Mouse (Mus musculus) heart, postnatal 4 days (tissue): ENCODE data around the gene Atf7ip. TPM values are rescaled to one million over a fixed set of nuclear protein-coding genes. Genes with fewer than 3 reads are reported as not detected.
"Not testable (repeated sequence)": the region's sequence is repeated elsewhere in the genome, so short reads cannot be mapped to it uniquely, and the experiment has no call there.

Source experiments
- DNase-seq: peaks from one replicate; pipeline ENCODE4 v3.0.0; 2021
- total RNA-seq, 2 experiments: library from RNA; stranded (reverse); gene quantifications; 2 replicates each; pipeline ENCODE4 v1.2.3; 2021

The Atf7ip gene
- total RNA-seq: 100 to 1,000 TPM; 107 to 108 TPM

DNA sequence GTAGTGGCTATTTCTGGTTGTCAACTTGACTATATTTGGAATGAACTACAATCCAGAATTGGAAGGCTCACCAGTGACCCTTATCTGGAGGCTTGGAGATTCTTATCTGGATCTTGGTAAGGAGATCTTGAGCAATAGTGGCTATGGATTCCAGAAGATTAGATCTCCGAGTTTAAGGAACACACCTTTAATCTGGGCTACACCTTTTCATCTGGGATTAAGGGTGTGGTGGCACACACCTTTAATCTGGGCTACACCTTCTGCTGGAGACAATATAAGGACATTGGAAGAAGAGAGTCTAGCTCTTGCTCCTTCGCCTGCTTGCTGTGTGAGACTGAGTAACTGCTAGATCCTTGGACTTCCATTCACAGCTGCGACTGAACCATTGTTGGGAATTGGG is at the start of gene Atf7ip:
Gene Atf7ip, plus strand, starts transcription at position 301 of the 400 bp plus-strand sequence.
- not testable (repeated sequence) for DNase-seq

DNA sequence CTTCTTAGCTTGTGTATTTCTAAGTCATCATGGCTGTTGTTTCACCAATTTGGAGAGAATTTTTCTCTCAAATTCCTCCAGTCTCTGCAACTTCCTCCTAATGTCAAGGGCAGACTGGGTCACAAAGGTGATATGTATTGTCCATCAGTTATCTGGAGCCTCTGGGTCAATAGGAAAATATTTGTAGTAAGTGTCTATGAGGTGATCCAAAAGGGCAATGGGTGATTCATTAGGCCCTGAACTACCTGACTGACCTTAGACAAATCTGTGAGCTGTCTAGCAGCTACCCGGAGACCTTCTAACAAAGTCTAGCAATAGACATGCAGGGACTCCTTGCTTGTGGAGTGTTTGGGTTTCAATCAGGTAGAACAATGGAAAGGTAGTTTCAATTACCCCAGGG is 49.7 kb upstream of the Atf7ip start:
- DNase-seq: no peak

DNA sequence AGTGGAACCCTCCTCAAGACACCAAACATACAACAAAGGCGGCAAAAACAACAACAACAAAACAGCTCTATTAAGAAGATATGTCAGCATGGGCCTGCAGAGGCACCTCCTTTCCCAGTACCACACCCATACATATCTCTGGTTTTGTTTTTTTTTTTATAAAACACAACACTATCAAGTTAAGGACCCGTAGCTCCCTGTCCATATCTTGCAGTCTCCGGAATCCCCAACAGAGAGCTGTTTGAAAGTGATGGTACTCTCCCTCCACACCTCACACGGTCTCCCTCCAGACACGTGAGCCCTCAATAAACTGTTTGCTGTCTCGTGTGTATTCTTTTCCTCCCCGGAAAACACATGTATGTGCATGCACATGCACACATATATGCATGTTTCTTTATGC is 46.8 kb upstream of the Atf7ip start:
- no peak for DNase-seq

DNA sequence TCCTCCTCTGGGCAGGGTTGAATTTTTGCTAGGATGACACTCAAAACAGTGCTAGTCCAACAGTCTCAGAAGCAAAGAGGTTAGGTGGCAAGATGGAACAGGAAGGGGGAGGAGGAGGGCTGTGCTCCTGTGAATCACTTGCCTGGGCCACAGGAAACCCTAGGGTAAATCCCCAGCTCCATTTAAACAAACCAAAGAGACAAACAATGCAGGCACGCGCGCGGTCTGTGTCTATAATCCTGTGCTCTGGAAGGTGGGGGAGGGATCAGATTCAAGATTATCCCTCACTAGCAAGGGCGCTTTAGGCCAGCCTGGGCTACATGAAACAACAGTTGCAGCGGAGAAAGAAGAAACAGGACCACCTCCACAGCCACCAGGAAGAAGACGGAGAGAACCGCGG is 42.5 kb upstream of the Atf7ip start:
- DNase-seq: no peak

DNA sequence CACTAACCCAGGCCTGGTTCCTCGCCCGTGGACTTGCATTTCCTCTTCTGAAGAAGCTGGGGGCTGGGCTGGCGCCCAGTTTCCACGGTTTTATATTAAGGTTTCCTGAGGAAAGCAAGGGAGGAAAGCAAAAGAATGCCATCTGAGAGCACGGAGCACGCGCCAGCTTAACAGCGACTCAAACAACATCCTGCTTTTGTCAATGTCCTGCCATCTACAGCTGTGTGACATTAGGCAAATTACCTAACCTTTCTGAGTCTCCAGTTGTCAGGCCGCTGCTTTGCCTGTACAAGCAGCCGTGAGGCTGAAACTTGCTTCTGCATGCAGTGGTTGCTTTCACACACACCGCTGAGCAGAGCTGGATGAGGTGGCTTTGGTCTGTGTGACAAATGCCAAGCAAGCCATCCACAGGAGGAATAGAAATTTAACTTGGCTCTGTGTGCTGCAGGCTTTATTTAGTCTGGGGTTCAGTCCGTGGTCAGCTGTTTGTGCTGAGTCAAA is 41.8 kb upstream of the Atf7ip start:
- DNase-seq: peak; percentile 39

DNA sequence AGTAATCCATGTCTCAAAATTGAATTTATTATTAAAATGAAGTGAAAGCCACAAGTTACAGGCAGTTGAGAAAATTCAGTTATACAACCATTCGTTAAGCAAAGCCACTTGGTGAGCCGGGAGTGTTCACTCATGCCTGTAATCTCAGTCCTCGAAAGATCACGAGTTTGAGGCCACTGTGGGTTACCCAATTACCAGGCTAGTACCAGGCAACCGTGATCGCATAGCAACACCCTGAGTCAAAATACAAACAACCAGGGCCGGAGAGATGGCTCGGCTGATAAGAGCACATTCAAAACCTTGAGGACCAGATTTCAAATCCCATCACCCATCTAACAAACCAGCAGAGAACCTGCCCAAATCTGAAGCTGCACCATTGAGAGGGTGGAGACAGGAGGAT is 40.9 kb upstream of the Atf7ip start:
- DNase-seq: no peak

DNA sequence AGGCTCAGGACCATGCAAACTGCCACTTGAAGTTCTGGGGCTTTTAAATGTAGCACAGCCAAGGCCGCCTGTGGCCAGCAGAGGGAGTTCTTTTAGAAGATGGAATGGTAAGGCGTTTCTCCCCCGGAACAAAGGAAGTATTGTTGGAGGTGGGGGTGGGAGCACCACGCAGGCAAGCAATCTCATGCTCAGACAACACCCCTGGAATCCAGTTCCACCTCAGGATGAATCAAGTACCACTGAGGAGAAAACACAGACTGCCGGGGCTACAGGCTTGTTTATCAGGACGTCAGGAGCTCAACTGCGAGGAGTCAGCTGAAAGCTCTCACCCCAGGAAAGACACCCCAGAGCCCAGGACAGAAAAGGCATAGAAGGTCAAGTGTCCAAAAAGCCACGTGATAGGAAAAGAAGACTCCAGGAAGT is 40.0 kb upstream of the Atf7ip start:
- peak; percentile 82 for DNase-seq

DNA sequence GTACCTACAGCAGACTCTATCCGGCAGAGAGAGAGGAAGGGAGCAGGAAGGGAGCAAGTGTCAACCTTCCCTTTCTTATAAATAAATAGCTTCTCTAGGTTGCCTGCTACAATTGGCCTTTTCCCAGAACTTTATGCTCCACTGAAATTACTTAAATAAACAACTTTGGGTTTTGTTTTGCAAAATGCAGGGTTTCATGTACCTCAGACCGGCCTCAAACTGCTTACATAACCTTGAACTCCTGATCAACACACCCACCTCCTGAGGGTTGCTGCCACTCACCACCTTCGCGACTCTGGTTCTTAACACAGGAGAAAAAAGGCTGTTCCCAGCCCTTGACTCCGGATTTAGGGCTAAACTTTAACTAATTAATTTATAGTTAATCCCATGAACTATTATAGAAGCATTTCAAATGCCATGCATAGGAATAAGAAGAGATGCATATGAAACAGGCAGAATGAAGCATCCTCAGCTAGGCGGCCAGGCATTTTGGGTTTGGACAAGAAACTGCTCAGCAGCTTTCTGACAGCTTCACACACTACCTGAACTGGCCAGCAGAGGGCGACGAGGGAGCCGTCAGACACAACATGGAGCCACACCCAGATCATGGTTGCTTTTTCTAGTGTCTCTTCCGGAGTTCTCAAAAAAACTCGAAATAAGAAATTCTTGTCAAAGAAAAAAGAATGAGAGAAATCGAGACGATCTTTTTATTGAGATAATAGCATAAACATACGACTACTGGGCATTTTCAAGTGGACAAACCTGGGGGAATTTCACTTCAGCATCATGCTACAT is 38.8 kb upstream of the Atf7ip start:
- DNase-seq: peak; percentile 96

DNA sequence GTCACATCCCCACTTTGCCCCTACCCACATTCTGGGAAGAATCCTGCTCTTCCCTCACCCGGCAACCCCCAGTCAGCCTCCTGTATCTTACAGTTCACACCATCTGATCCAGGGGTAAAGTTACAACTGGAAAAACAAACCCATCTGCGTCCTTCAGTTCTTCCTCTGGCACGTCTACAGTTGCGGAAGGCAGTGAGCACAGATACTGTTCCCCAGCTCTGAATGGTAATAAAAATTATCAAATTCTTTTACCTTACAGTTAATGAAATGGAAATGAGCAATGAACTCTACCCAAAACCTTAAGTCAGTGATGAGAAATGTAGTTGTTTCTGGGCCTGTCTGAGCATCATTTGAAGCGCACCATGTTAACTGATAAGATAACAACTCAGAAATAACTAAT is 38.1 kb upstream of the Atf7ip start:
- DNase-seq: peak; percentile 20

DNA sequence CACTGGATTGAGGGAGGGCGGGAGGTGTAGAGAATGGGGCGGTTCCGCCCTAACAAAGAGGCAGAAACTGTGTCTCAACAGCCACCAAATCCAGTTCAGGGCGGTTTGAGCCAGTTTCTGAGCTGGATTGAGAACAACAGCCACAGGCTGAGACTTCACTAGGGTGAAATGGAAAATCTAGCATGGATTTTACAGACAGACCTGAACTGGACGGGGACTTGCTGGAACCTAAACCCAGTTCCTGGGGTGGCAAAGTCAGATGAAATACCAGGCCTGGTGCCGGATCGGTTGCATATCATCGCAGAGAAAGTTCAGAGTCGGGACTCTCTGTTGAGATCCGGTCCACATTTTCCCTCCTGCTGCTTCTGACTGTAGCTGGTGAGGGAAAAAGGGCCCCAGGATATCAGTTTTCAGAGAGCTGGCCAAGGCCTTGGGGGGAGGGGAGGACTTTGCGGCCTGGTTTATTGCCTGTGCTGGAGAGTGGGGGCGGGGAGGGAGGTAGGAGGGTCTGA is 37.5 kb upstream of the Atf7ip start:
- DNase-seq: peak; percentile 96

DNA sequence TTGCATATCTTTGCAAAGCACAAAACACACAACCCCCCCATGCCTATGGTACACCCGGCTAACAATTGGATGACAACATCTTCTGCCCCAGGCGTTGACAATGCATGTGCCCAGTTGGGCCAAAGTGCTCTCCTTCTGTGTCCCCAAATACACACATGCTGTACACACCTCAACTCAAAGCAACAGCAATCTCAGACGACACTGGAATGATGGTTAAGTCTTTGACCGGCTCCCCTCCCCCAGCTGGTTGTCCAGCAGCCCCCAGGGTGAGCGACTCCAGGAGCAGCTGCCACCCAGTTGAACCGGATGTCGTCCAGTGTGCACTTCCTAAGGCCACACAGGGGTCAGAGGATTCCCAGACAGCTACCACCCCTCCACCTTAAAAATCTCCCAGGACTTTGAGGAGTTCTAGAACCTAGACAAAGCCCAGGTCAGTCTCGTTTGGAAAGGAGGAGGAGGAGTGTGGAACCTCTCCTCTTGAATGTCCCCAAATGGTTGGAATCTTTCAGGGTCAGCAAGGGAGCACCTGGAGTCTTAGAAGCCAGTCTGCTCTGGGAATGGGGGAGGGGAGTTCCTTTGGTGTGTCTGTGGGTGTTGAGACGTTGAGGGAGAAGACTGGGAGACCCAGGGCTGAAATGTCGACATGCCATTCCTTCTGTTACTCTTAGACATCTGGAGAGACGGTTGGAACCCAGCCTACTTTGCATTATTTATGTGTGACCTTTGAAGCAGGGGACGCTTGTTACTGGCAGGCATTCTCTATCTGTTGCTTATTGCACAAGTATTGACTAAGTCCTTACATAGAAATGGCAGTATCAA is 36.8 kb upstream of the Atf7ip start:
- peak; percentile 18 for DNase-seq

DNA sequence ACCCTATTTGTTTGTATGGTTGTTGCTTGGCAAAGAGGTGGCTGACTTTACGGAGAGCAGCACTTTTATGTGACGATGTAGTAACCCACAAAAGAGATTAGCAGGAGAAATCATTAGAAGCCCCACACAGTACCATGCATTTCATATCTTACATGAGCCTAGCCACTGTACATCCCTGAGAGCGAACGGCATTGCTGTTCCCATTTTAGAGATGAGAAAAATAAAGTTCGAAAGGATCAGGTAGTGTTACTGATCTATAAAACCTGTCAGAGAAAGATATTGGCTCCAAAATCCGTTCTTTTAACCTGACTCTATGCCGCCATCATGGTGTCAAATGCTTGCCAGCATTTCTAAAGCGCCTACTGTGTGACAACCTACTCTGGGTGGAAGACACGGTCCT is 36.2 kb upstream of the Atf7ip start:
- DNase-seq: no peak

DNA sequence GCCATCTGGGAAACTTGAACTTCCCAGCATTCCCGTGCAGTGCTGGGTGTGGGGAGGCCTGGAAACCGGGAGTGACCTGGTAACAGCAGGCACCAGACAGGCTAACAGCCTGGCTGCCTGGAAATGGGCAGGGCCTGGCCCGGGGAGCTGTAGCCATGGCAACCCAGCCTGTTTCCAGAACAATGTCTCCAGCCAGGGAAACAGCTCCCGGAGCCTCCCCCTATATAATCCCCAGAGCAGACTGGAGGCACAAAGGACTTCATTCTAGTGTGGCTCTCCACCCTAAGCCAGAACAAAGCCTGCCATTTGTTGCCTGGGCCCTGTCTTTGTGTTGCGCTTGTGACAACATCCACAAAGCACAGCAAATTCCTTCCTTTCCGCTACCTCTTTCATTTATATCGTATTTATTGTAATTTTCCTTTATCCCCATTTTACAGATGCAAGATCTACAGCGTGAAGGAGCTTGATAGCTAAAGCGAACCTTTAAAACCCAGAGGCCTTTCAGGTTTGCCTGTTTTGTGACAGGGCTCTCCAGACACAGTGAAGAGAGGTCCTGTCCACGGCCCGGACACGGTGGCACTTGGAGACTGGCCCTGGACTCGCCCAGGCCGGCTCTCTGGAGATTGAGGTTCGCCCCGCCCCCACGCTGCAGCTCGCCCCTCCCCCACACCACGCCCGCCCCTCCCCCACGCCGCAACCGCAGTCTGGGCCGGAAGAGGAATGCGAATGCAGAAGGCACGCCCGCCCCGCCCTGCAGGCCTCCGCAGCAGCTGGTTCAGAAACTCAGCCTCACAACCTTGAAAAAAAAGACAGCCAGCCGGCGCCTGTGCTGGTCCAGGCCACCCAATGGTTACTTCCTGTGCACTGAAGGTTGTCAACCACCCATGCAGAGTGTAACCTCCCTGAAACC is 35.4 kb upstream of the Atf7ip start:
- peak; percentile 90 for DNase-seq

DNA sequence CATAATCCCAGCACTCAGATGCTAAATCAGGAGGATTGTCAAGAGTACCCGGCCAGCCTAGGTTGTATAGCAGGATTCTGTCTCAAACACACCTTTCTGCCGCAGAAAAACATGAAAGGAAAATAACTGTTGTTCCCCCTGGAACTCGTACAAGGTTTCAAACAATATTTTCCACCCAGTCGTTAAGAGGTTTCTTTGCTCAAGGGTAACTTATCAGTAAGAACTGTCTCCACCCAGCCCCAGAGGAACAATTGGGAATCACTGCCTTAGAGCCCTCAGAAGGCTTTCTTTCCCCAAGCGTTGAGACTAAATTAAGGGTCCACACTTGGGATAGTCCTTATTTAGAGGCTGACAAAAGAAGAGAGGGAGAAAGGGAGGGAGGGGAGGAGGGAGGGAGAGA is 34.4 kb upstream of the Atf7ip start:
- no peak for DNase-seq

DNA sequence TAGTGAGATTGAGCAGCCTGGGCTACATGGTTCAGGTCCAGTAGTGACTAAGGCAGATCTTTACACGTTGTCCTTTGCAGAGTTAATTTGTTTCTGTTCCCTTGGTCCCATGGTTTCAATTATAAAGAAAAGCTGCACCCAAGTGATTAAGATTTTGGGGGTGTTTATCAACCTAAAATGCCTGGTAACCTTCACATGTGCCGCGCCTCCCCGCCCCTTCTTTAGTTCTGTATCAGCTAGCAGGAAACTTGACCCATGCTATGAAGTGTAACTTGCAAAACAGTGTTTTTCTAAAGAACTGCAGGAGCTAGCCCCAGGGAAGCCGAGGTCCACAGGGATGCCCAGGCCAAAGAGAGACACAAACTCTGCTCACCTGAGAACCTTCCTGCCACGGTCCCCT is 33.2 kb upstream of the Atf7ip start:
- DNase-seq: no peak

DNA sequence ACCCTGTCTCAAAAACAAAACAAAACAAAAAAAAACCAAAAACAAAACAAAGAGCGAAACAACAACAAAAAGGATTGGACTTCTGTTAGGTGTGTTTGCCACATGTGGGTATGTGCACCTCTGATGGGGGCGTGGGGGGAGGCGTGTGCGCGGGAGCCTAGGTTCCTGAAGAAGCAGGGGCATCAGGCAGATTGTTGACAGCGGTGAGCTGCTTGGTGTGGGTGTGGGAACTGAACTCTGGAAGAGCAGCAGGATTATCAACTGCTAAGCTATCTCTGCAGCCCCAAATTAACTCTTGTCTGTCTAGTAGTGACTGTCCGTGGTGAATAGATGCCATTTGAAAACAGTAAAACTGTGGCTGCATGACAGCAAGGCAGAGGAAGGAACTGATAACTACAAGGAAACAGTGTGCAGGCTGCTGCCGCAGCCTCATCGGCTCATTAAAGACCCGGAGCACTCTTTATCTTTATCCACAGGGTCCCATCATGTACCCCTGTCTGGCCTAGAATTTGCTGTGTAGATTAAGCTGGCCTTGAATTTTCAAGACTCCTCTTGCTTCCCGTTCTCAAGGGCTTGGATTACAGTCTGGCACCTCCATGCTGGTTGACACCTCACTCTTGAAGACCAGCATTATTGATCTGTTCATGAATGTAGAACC is 32.4 kb upstream of the Atf7ip start:
- DNase-seq: no peak

DNA sequence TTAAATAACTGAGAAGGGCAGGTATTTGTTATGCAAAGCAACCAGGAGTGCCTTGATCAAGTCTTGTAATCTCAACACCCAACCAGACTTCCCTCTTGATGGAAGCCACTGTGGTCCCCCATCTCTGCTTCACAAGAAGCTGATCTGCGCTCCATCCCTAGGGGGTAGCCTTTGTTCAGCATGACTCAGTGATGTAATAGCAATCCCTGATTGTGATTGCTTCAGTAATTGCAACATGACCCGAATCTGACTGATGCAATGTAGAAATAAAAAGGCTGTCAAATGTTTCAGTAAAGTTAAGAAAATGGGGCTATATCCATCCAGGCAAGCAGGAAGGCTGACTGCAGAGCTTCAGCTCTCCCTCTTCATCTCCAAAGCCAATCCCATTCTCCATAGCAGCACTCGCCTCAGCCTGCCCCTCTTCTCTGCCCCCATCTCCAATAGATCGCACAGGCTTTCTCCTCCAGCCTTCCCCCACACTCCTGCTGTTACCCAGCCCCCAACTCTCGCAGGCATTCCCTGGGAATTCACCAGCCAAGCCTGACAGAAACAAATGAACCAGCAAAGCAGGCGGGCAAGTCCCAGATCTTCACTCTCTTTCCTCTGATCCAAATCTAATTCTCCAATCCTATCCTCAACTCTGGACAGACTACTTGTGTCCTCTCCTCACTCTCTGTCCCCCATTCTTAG is 30.7 kb upstream of the Atf7ip start:
- no peak for DNase-seq

DNA sequence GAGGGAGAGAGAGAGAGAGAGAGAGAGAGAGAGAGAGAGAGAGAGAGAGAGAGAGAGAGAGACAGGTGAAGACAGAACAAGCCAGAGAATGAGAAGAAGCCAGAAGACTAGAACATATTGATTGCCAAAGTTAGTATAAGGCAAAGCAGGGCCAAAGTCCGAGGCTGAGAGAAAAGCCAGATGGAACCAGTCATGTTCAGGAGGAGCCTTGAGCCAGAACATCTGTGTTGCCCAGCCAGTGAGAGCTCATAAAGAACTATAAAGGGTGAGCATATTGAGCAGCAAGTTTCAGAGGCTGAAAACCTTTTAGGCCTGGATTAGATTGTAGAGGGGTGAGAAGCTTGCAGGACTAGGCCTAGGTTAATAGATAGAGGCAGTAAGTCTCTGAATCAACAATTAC is 28.1 kb upstream of the Atf7ip start:
- DNase-seq: no peak

DNA sequence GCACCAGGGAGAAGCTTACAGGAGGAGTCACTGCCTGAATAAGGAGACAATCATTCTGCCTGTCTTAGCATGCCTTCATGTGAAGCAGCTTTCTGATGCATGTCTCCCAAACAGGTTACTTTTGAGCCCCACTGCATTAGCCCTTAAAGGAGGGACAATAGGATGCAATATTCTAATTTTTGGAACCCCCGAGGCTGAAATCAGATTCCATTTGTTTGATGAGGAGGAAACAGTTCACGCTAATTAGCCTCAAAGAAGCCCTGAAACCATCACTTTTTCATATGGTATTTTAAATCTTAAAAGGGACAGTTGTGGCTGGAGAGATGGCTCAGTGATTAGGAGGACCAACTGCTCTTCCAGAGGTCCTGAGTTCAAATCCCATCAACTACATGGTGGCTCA is 22.4 kb upstream of the Atf7ip start:
- no peak for DNase-seq

DNA sequence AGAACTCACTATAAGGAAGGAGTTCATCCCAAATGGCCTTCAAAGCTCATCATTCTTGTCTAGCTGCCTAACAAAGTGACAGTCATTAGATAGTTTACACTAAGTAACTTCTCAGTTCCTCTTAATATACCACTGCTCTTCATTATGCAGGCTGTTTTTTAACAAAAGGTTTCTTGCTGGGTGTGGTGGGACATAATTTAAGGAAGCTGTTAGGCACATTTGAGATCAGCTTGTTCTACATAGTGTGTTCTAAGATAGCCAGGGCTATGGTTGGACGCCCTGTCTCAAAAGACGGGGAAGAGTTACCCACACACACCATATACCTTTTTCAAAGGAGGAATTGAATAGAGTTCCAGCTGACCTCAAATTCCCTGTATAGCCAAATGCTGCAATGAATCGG is 21.9 kb upstream of the Atf7ip start:
- no peak for DNase-seq

DNA sequence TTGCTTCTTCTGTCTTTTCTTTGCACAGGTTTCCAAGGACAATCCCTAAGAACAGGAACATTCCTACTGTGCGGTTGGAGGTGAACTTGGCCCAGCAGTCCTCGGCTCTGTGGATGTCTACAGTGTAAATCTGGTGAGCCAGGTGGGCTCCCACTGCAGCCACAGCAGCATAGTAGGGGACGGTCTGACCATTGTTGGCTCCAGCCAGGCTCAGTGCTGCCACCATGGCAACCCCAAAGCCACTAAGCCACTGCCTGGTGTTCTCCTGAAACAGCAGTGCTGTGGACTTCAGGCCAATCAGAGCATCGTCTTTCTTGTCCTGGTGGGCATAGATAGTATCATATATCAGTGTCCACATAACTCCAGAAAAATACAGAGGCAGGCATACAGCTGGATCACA is 19.8 kb upstream of the Atf7ip start:
- no peak for DNase-seq
